Mouse (Mus musculus): ENCODE measurements around the gene Pnpla3. TPM values are rescaled to one million over a fixed set of nuclear protein-coding genes. Genes with fewer than 3 reads are reported as not detected.
A peak's percentile ranks its signal among the peaks of the same experiment; 100 is the strongest.

The Pnpla3 gene
- total and polyA plus RNA-seq, 3 experiments, result 1.1 to 30.1 (median 3.8) TPM

- peaks cover 1% of the 10 kb centered on the region; the same call in 1 of the 2 replicates for H3K4me1 ChIP-seq (ENCODE audit: control insufficient read depth, insufficient read depth, low read length)
- WGBS, result 75% methylated on average over 6 of the region's 6 CpGs
- H3K36me3 ChIP-seq (ENCODE audit: control insufficient read depth, insufficient read depth, low read length), result no peaks in the 10 kb centered on the region
- H3K79me2 ChIP-seq (replicated peaks; ENCODE audit: control insufficient read depth, insufficient read depth, low read length), result no peaks in the 10 kb centered on the region
- no peak for DNase-seq
- no peaks in the 10 kb centered on the region for H3K27me3 ChIP-seq (ENCODE audit: control insufficient read depth, insufficient read depth, low read length)
- H3K9ac ChIP-seq (ENCODE audit: low read depth, low read length), result no peak overlapping the region
- no peak overlapping the region for H3K27ac ChIP-seq
- no peak for TF ChIP-seq CTCF (IDR thresholded peaks at IDR 0.05)
- no peak for TF ChIP-seq POLR2A (IDR thresholded peaks at IDR 0.05; ENCODE audit: insufficient read depth, low read depth, low read length)
- TF ChIP-seq EP300 (IDR thresholded peaks at IDR 0.05; ENCODE audit: insufficient read depth, low read depth, low read length), result no peak
- H3K4me3 ChIP-seq, result no peak overlapping the region
- intact Hi-C loops (cut with DNase I), result no loop called here
These were observed 14.4 kb downstream of the Pnpla3 start for GRCm38 (mm10) chr15:84182000-84182399.

DNA sequence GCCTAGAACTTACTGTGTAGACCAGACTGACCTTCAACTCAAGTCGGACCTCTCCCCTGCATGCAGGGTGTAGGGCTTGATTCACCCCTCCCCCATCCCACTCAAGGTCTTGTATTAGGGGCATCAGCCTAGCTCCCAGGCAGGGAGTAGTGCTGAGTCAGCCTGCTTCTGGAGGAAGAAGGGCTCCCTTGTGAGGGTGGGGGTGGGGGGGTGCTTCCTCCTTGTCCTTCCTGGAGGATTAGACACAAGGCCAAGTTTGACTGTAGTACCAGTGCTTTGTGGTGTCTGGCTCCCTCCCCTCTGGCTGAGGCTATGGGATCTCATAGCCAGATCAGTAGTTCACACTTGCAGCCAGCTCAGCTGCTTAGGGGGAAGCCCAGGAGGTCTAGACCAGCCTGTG lies 16.3 kb downstream of the Pnpla3 start:
- intact Hi-C loops (cut with DNase I), result no loop called here
- H3K4me1 ChIP-seq (ENCODE audit: control insufficient read depth, insufficient read depth, low read length), result peaks cover 1% of the 10 kb centered on the region; the same call in 1 of the 2 replicates
- H3K27me3 ChIP-seq (ENCODE audit: control insufficient read depth, insufficient read depth, low read length), result no peaks in the 10 kb centered on the region
- TF ChIP-seq CTCF (IDR thresholded peaks at IDR 0.05), result no peak
- no peak for TF ChIP-seq EP300 (IDR thresholded peaks at IDR 0.05; ENCODE audit: insufficient read depth, low read depth, low read length)
- TF ChIP-seq POLR2A (IDR thresholded peaks at IDR 0.05; ENCODE audit: insufficient read depth, low read depth, low read length), result no peak
- H3K36me3 ChIP-seq (ENCODE audit: control insufficient read depth, insufficient read depth, low read length), result no peaks in the 10 kb centered on the region
- no peak overlapping the region for H3K27ac ChIP-seq
- H3K4me3 ChIP-seq, result no peak overlapping the region
- H3K79me2 ChIP-seq (replicated peaks; ENCODE audit: control insufficient read depth, insufficient read depth, low read length), result no peaks in the 10 kb centered on the region
- peak in 1 of 2 experiments; percentile 15 for DNase-seq
- H3K9ac ChIP-seq (ENCODE audit: low read depth, low read length), result no peak overlapping the region
- 15% methylated on average over 1 of the region's 1 CpGs for WGBS

DNA sequence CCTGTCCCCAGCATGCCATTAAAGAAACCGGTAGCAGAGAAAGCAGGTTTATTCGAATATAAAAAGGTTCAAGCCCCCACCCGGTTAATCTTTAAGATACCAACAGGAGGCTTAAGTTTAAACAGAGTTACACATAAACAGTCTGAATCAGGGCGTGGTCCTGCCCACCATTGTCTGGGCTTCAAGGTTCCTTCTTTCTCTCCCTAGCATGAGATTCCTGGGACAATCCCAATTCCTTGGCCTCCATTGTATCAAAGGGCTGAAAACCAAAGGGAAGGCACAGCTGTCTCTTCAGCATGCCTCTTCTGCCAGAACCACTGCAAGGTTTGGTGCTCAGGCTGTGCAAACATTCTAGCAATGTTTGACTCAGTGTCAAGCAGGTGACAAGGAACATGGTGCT lies 18.6 kb downstream of the Pnpla3 start:
- Histone ChIP-seq H3K9ac (ENCODE audit: low read depth, low read length) (no peak overlapping the region), H3K36me3 (ENCODE audit: control insufficient read depth, insufficient read depth, low read length) (no peaks in the 10 kb centered on the region), H3K4me1 (ENCODE audit: control insufficient read depth, insufficient read depth, low read length) (peaks cover 1% of the 10 kb centered on the region; the same call in 1 of the 2 replicates), H3K27me3 (ENCODE audit: control insufficient read depth, insufficient read depth, low read length) (no peaks in the 10 kb centered on the region), H3K27ac (no peak overlapping the region), H3K79me2 (replicated peaks; ENCODE audit: control insufficient read depth, insufficient read depth, low read length) (no peaks in the 10 kb centered on the region), H3K4me3 (no peak overlapping the region)
- intact Hi-C loops (cut with DNase I), result no loop called here
- WGBS, result 70% methylated on average over 4 of the region's 4 CpGs
- DNase-seq, result no peak
- TF ChIP-seq EP300 (IDR thresholded peaks at IDR 0.05; ENCODE audit: insufficient read depth, low read depth, low read length), result no peak
- no peak for TF ChIP-seq CTCF (IDR thresholded peaks at IDR 0.05)
- no peak for TF ChIP-seq POLR2A (IDR thresholded peaks at IDR 0.05; ENCODE audit: insufficient read depth, low read depth, low read length)

- Histone ChIP-seq H3K79me2 (replicated peaks; ENCODE audit: control insufficient read depth, insufficient read depth, low read length) (peaks cover 2% of the 10 kb centered on the region), H3K27ac (no peak overlapping the region), H3K4me1 (ENCODE audit: control insufficient read depth, insufficient read depth, low read length) (no peaks in the 10 kb centered on the region; the same call in 1 of the 2 replicates), H3K27me3 (ENCODE audit: control insufficient read depth, insufficient read depth, low read length) (no peaks in the 10 kb centered on the region), H3K36me3 (ENCODE audit: control insufficient read depth, insufficient read depth, low read length) (no peaks in the 10 kb centered on the region; the same call in 1 of the 2 replicates), H3K9ac (ENCODE audit: low read depth, low read length) (no peak overlapping the region), H3K4me3 (no peak overlapping the region)
- DNase-seq, result no peak
- intact Hi-C loops (cut with DNase I), result no loop called here
- TF ChIP-seq POLR2A (IDR thresholded peaks at IDR 0.05; ENCODE audit: insufficient read depth, low read depth, low read length) (no peak), EP300 (IDR thresholded peaks at IDR 0.05; ENCODE audit: insufficient read depth, low read depth, low read length) (no peak), CTCF (IDR thresholded peaks at IDR 0.05) (no peak)
- 52% methylated on average over 2 of the region's 2 CpGs for WGBS
These were observed 21.4 kb downstream of the Pnpla3 start for GRCm38 (mm10) chr15:84188887-84189530.

GRCm38 (mm10) chr15:84189881-84190280 lies 22.2 kb downstream of the Pnpla3 start:
- Histone ChIP-seq H3K27ac (no peak overlapping the region), H3K79me2 (replicated peaks; ENCODE audit: control insufficient read depth, insufficient read depth, low read length) (peaks cover 2% of the 10 kb centered on the region), H3K4me3 (no peak overlapping the region), H3K27me3 (ENCODE audit: control insufficient read depth, insufficient read depth, low read length) (no peaks in the 10 kb centered on the region), H3K36me3 (ENCODE audit: control insufficient read depth, insufficient read depth, low read length) (no peaks in the 10 kb centered on the region; the same call in 1 of the 2 replicates), H3K4me1 (ENCODE audit: control insufficient read depth, insufficient read depth, low read length) (no peaks in the 10 kb centered on the region; the same call in 1 of the 2 replicates), H3K9ac (ENCODE audit: low read depth, low read length) (no peak overlapping the region)
- 40% methylated on average over 3 of the region's 3 CpGs for WGBS
- no peak for DNase-seq
- intact Hi-C loops (cut with DNase I), result loop anchor here (5.0 kb wide), 1 partner anchor 58 kb away; no protein-coding TSS in a partner anchor
- TF ChIP-seq POLR2A (IDR thresholded peaks at IDR 0.05; ENCODE audit: insufficient read depth, low read depth, low read length), result no peak
- TF ChIP-seq CTCF (IDR thresholded peaks at IDR 0.05), result no peak
- TF ChIP-seq EP300 (IDR thresholded peaks at IDR 0.05; ENCODE audit: insufficient read depth, low read depth, low read length), result no peak

- 4% methylated on average over 9 of the region's 9 CpGs for WGBS
- peaks cover 2% of the 10 kb centered on the region for H3K79me2 ChIP-seq (replicated peaks; ENCODE audit: control insufficient read depth, insufficient read depth, low read length)
- no peaks in the 10 kb centered on the region; the same call in 1 of the 2 replicates for H3K4me1 ChIP-seq (ENCODE audit: control insufficient read depth, insufficient read depth, low read length)
- peak overlapping the region; percentile 97 for H3K27ac ChIP-seq
- TF ChIP-seq POLR2A (IDR thresholded peaks at IDR 0.05; ENCODE audit: insufficient read depth, low read depth, low read length) (no peak), CTCF (IDR thresholded peaks at IDR 0.05) (no peak), EP300 (IDR thresholded peaks at IDR 0.05; ENCODE audit: insufficient read depth, low read depth, low read length) (no peak)
- no peaks in the 10 kb centered on the region for H3K27me3 ChIP-seq (ENCODE audit: control insufficient read depth, insufficient read depth, low read length)
- peak overlapping the region; percentile 83 for H3K9ac ChIP-seq (ENCODE audit: low read depth, low read length)
- H3K36me3 ChIP-seq (ENCODE audit: control insufficient read depth, insufficient read depth, low read length), result peaks cover 3% of the 10 kb centered on the region; the same call in 1 of the 2 replicates
- DNase-seq, result no peak
- intact Hi-C loops (cut with DNase I), result loop anchor here (1.0 to 5.0 kb wide), 3 partner anchors 24 to 59 kb away; partner anchors contain the start of gene Pnpla3
- H3K4me3 ChIP-seq, result peak overlapping the region; percentile 97
These were observed 24.1 kb downstream of the Pnpla3 start for GRCm38 (mm10) chr15:84191724-84192057.
